Mouse (Mus musculus): ENCODE data around the gene Gm14214. TPM values are rescaled to one million over a fixed set of nuclear protein-coding genes. Genes with fewer than 3 reads are reported as not detected.
A peak's percentile ranks its signal among the peaks of the same experiment; 100 is the strongest.

Gene Gm14214
- not detected in 2 replicates for polyA plus RNA-seq (2015; fragmentation: Nextera tagmentation; extraction: Ambion mirVana)

DNA sequence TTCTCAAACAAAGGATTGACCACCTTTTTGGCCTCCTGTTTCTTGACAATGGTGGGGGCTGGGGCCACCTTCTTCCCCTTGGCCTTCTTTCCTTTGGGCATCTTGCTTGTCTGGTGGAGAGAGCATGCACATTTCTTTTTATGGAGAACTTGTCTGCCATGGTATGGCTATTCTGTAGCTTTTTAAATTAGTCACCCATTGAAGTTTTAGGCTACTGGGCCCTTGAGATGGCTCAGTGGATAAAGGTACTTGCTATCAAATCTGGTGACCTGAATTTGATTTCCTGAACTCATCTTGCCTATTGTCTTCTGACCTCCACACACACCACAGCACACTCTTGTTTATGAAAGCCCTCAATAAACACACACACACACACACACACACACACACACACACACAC lies at the start of gene Gm14214:
TSS of gene Gm14214 (minus strand) at position 101 of the 400 bp plus-strand sequence.
- Histone ChIP-seq H3K4me1 (ENCODE audit: control insufficient read depth, low read depth, low read length) (peaks cover 13% of the 10 kb centered on the region), H3K4me2 (ENCODE audit: low read depth, low read length) (no peak within 1 kb of the TSS), H3K27ac (ENCODE audit: low read length) (no peak within 1 kb of the TSS), H3K36me3 (ENCODE audit: control insufficient read depth, insufficient read depth) (no peaks in the 10 kb centered on the region), H3K4me3 (ENCODE audit: low read depth, low read length) (no peak within 1 kb of the TSS), H3K27me3 (ENCODE audit: control insufficient read depth, insufficient read depth, low read depth, low read length) (no peaks in the 10 kb centered on the region), H3K9ac (ENCODE audit: low read depth, low read length) (no peak within 1 kb of the TSS), H3K9me3 (replicated peaks; ENCODE audit: control insufficient read depth, low read length) (no peaks in the 10 kb centered on the region; the same call in 1 of the 2 replicates)
- ATAC-seq (ENCODE audit: low read depth), result no peak

GRCm38 (mm10) chr2:154818599-154818998 lies 48.8 kb upstream of the Gm14214 start:
- Histone ChIP-seq H3K4me2 (ENCODE audit: low read depth, low read length) (no peak overlapping the region), H3K36me3 (ENCODE audit: control insufficient read depth, insufficient read depth) (no peaks in the 10 kb centered on the region)

DNA sequence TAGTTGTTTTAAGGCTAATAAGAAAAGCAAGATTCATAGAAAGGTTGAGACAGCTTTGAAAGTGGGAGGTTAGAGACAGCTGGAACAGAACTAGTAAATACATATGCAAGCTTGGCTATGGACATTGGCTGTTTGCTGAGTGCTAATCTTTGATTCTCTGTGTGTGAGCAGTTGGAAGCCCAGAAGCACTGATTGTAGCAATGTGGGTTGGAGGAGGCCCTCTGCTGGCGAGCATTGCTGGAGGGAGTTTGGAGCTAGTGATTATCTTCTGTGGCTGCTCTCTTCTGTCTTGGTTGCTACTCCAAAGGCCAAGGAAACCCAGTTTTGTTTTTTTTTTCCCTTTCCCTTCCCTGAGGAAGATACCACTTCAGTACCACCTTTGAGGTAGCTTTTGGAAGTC lies 48.0 kb upstream of the Gm14214 start:
- H3K4me1 ChIP-seq (ENCODE audit: control insufficient read depth, low read depth, low read length), result peaks cover 25% of the 10 kb centered on the region

More at GRCm38 (mm10) chr2:154818599-154818998, 48.8 kb upstream of the Gm14214 start:
- Histone ChIP-seq H3K4me1 (ENCODE audit: control insufficient read depth, low read depth, low read length) (peaks cover 25% of the 10 kb centered on the region), H3K4me3 (ENCODE audit: low read depth, low read length) (no peak overlapping the region), H3K27me3 (ENCODE audit: control insufficient read depth, insufficient read depth, low read depth, low read length) (no peaks in the 10 kb centered on the region), H3K27ac (ENCODE audit: low read length) (no peak overlapping the region), H3K9ac (ENCODE audit: low read depth, low read length) (no peak overlapping the region), H3K9me3 (replicated peaks; ENCODE audit: control insufficient read depth, low read length) (no peaks in the 10 kb centered on the region)
- ATAC-seq (ENCODE audit: low read depth), result no peak
- 74% methylated on average over 1 of the region's 1 CpGs for WGBS (ENCODE audit: insufficient replicate concordance)

DNA sequence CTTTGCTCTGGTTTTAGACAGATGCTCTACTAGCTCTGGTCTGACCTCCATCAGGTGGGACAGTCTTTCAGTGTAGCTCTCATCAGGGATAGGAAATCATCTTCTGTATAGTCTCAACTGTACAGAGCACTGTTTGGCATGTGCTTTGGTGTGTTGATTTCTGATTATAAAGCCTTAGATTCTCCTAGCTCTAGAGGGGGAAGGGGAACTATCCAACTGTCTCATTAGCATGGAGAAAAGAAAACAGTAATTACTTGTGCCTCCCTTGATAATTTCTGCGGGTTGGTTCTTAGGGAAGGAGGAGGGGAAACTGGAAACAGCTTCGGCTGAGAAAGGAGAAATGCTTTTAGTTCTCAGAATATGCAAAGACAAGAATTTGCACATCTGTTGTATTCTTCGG lies 47.3 kb upstream of the Gm14214 start:
- WGBS (ENCODE audit: insufficient replicate concordance), result 50% methylated on average over 3 of the region's 3 CpGs
- no peaks in the 10 kb centered on the region for H3K9me3 ChIP-seq (replicated peaks; ENCODE audit: control insufficient read depth, low read length)
- no peak overlapping the region for H3K4me2 ChIP-seq (ENCODE audit: low read depth, low read length)
- H3K27ac ChIP-seq (ENCODE audit: low read length), result no peak overlapping the region
- H3K9ac ChIP-seq (ENCODE audit: low read depth, low read length), result no peak overlapping the region
- no peak for ATAC-seq (ENCODE audit: low read depth)
- H3K4me1 ChIP-seq (ENCODE audit: control insufficient read depth, low read depth, low read length), result peaks cover 25% of the 10 kb centered on the region
- H3K4me3 ChIP-seq (ENCODE audit: low read depth, low read length), result no peak overlapping the region
- no peaks in the 10 kb centered on the region for H3K27me3 ChIP-seq (ENCODE audit: control insufficient read depth, insufficient read depth, low read depth, low read length)
- no peaks in the 10 kb centered on the region for H3K36me3 ChIP-seq (ENCODE audit: control insufficient read depth, insufficient read depth)

More for the DNA sequence above, 48.0 kb upstream of the Gm14214 start:
- H3K4me2 ChIP-seq (ENCODE audit: low read depth, low read length), result no peak overlapping the region
- 5% methylated on average over 1 of the region's 1 CpGs for WGBS (ENCODE audit: insufficient replicate concordance)
- ATAC-seq (ENCODE audit: low read depth), result no peak
- H3K4me3 ChIP-seq (ENCODE audit: low read depth, low read length), result no peak overlapping the region
- H3K9ac ChIP-seq (ENCODE audit: low read depth, low read length), result no peak overlapping the region
- H3K36me3 ChIP-seq (ENCODE audit: control insufficient read depth, insufficient read depth), result no peaks in the 10 kb centered on the region
- no peaks in the 10 kb centered on the region for H3K27me3 ChIP-seq (ENCODE audit: control insufficient read depth, insufficient read depth, low read depth, low read length)
- H3K27ac ChIP-seq (ENCODE audit: low read length), result no peak overlapping the region
- H3K9me3 ChIP-seq (replicated peaks; ENCODE audit: control insufficient read depth, low read length), result no peaks in the 10 kb centered on the region

DNA sequence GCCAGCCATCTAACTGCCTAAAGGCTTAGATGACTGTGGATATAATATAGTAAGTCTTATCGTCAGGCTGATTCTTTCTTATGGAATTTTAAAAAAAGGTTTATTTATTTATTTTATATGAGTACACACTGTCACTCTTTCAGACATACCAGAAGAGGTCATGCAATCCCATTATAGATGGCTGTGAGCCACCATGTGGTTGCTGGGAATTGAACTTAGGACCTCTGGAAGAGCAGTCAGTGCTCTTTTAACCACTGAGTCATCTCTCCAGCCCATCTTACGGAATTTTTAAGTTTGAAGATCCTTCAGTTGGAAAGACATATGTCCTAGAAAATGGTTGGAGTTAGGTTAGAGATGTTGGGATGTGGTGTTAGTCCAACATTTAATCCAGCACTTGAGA lies 43.6 kb upstream of the Gm14214 start:
- WGBS (ENCODE audit: insufficient replicate concordance), result 86% methylated on average over 2 of the region's 2 CpGs
- no peaks in the 10 kb centered on the region for H3K9me3 ChIP-seq (replicated peaks; ENCODE audit: control insufficient read depth, low read length)
- no peak overlapping the region for H3K4me3 ChIP-seq (ENCODE audit: low read depth, low read length)
- no peak overlapping the region for H3K27ac ChIP-seq (ENCODE audit: low read length)
- peaks cover 16% of the 10 kb centered on the region for H3K4me1 ChIP-seq (ENCODE audit: control insufficient read depth, low read depth, low read length)
- no peak for ATAC-seq (ENCODE audit: low read depth)
- no peaks in the 10 kb centered on the region for H3K36me3 ChIP-seq (ENCODE audit: control insufficient read depth, insufficient read depth)
- H3K27me3 ChIP-seq (ENCODE audit: control insufficient read depth, insufficient read depth, low read depth, low read length), result no peaks in the 10 kb centered on the region
- H3K4me2 ChIP-seq (ENCODE audit: low read depth, low read length), result no peak overlapping the region
- no peak overlapping the region for H3K9ac ChIP-seq (ENCODE audit: low read depth, low read length)

GRCm38 (mm10) chr2:154810821-154811220 lies 41.0 kb upstream of the Gm14214 start:
- H3K4me2 ChIP-seq (ENCODE audit: low read depth, low read length), result no peak overlapping the region
- H3K27me3 ChIP-seq (ENCODE audit: control insufficient read depth, insufficient read depth, low read depth, low read length), result no peaks in the 10 kb centered on the region
- peaks cover 4% of the 10 kb centered on the region for H3K4me1 ChIP-seq (ENCODE audit: control insufficient read depth, low read depth, low read length)
- 69% methylated on average over 1 of the region's 1 CpGs for WGBS (ENCODE audit: insufficient replicate concordance)
- no peaks in the 10 kb centered on the region for H3K9me3 ChIP-seq (replicated peaks; ENCODE audit: control insufficient read depth, low read length)
- no peak overlapping the region for H3K4me3 ChIP-seq (ENCODE audit: low read depth, low read length)
- no peak overlapping the region for H3K9ac ChIP-seq (ENCODE audit: low read depth, low read length)
- ATAC-seq (ENCODE audit: low read depth), result no peak
- H3K36me3 ChIP-seq (ENCODE audit: control insufficient read depth, insufficient read depth), result no peaks in the 10 kb centered on the region
- no peak overlapping the region for H3K27ac ChIP-seq (ENCODE audit: low read length)

GRCm38 (mm10) chr2:154809107-154809762 lies 39.4 kb upstream of the Gm14214 start:
- Histone ChIP-seq H3K4me2 (ENCODE audit: low read depth, low read length) (no peak overlapping the region), H3K4me1 (ENCODE audit: control insufficient read depth, low read depth, low read length) (peaks cover 4% of the 10 kb centered on the region)
- ATAC-seq (ENCODE audit: low read depth), result no peak

DNA sequence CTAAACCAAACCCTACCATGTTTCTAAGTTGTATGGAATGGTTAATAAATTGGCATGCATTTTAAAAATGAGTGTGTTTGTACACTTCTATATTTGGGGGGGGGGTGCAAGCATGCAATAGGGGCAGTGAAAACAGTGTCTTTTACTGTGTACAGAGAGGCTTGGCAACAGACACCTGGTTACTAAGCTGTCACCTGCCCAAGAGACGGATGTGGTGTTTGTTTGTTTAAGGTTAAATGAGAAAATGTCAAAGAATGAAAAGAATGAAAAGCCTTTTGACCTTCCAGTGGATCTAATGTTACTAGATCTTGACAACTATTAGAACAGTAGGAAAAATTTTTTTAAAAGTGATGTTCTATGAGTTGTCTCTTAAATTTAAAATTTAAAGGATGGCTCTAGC lies 37.9 kb upstream of the Gm14214 start:
- H3K4me3 ChIP-seq (ENCODE audit: low read depth, low read length), result no peak overlapping the region
- H3K4me2 ChIP-seq (ENCODE audit: low read depth, low read length), result no peak overlapping the region
- 72% methylated on average over 1 of the region's 1 CpGs for WGBS (ENCODE audit: insufficient replicate concordance)
- H3K27me3 ChIP-seq (ENCODE audit: control insufficient read depth, insufficient read depth, low read depth, low read length), result no peaks in the 10 kb centered on the region
- H3K36me3 ChIP-seq (ENCODE audit: control insufficient read depth, insufficient read depth), result no peaks in the 10 kb centered on the region
- no peak overlapping the region for H3K27ac ChIP-seq (ENCODE audit: low read length)
- ATAC-seq (ENCODE audit: low read depth), result no peak
- H3K9ac ChIP-seq (ENCODE audit: low read depth, low read length), result no peak overlapping the region
- no peaks in the 10 kb centered on the region for H3K9me3 ChIP-seq (replicated peaks; ENCODE audit: control insufficient read depth, low read length)
- H3K4me1 ChIP-seq (ENCODE audit: control insufficient read depth, low read depth, low read length), result peaks cover 17% of the 10 kb centered on the region

More at GRCm38 (mm10) chr2:154809107-154809762, 39.4 kb upstream of the Gm14214 start:
- H3K4me3 ChIP-seq (ENCODE audit: low read depth, low read length), result no peak overlapping the region
- 70% methylated on average over 1 of the region's 1 CpGs for WGBS (ENCODE audit: insufficient replicate concordance)
- H3K27me3 ChIP-seq (ENCODE audit: control insufficient read depth, insufficient read depth, low read depth, low read length), result no peaks in the 10 kb centered on the region
- H3K36me3 ChIP-seq (ENCODE audit: control insufficient read depth, insufficient read depth), result no peaks in the 10 kb centered on the region
- no peak overlapping the region for H3K27ac ChIP-seq (ENCODE audit: low read length)
- no peaks in the 10 kb centered on the region for H3K9me3 ChIP-seq (replicated peaks; ENCODE audit: control insufficient read depth, low read length)
- H3K9ac ChIP-seq (ENCODE audit: low read depth, low read length), result no peak overlapping the region

DNA sequence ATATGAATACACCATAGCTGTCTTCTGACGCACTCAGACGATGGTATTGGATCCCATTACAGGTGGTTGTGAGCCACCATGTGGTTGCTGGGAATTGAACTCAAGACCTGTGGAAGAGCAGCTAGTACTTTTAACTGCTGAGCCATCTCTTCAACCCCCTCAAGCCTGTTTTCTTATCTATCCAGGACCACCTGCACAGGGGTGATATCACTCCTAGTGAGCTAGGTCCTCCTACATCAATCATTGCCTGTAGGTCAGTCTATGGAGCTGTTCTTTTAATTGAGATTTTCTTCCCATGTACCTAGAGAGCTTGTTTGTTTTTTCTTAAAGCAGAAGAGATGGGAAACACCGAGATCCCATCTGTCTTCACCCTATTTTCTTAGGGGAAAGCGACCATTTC lies 34.0 kb upstream of the Gm14214 start:
- no peak overlapping the region for H3K27ac ChIP-seq (ENCODE audit: low read length)
- no peaks in the 10 kb centered on the region; the same call in 1 of the 2 replicates for H3K36me3 ChIP-seq (ENCODE audit: control insufficient read depth, insufficient read depth)
- H3K4me2 ChIP-seq (ENCODE audit: low read depth, low read length), result no peak overlapping the region
- no peak overlapping the region for H3K9ac ChIP-seq (ENCODE audit: low read depth, low read length)
- no peaks in the 10 kb centered on the region for H3K9me3 ChIP-seq (replicated peaks; ENCODE audit: control insufficient read depth, low read length)
- no peaks in the 10 kb centered on the region for H3K27me3 ChIP-seq (ENCODE audit: control insufficient read depth, insufficient read depth, low read depth, low read length)
- H3K4me1 ChIP-seq (ENCODE audit: control insufficient read depth, low read depth, low read length), result peaks cover 15% of the 10 kb centered on the region
- peak; percentile 72 for ATAC-seq (ENCODE audit: low read depth)
- no peak overlapping the region for H3K4me3 ChIP-seq (ENCODE audit: low read depth, low read length)
- WGBS (ENCODE audit: insufficient replicate concordance), result 56% methylated on average over 4 of the region's 4 CpGs
